Mouse (Mus musculus) left cerebral cortex, adult 8-10 months (tissue): ENCODE results near the gene Metap1d. TPM values are rescaled to one million over a fixed set of nuclear protein-coding genes. Genes with fewer than 3 reads are reported as not detected.
A peak's percentile ranks its signal among the peaks of the same experiment; 100 is the strongest.

Experiments used
- DNase-seq, 2 experiments: peaks; one replicate each; pipeline ENCODE4 v3.0.0; 2022; ENCODE audit warnings: low spot score in 2 of 2
- total RNA-seq, 4 experiments: library from RNA; stranded (reverse); gene quantifications; 2 replicates each; pipeline ENCODE4 v1.2.4; 2022

The Metap1d gene
- total RNA-seq, 4 experiments from 2014 or later: 15.4 to 20.3 (median 19.7) TPM

GRCm38 (mm10) chr2:71526595-71527322 lies 73.7 kb downstream of the Metap1d start:
- no peak for DNase-seq

GRCm38 (mm10) chr2:71527323-71528013 lies 74.4 kb downstream of the Metap1d start:
- no peak for DNase-seq

DNA sequence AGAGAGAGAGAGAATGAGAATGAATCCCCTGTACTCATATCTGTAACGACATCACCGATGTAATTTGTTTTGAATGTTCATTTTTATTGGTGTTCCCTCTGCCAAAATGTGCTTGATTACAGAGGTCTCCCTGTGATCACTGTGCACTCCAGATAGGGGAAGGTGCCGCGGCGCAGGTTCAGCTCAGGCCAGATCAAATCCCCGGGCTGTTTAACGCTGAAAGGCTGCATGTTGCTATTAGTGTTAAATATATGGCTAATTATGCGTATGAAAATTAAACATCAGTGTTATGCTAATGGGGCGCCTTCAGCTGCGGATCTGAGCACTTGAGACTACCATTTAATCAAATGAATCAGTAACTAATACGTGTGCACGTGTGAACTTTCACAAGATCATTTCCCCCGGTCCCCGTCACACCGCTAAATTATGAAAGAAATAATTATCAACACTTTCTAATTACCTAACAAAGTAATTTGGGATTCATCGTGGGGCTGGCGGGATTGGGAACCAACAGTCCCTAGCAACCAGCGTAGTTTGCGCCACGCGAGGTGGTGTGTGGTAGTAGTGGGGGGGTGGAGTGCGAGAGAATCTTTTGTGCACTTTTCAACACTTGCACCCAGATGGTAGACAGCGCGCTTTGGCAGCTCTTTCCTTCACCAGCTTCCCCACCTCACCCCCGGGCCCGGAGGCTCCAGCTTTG lies 75.1 kb downstream of the Metap1d start, which contains the start of gene Dlx1:
Dlx1 (plus strand) TSS at position 100 of the 700 bp plus-strand sequence.
- DNase-seq: no peak

GRCm38 (mm10) chr2:71528714-71529510 lies 75.8 kb downstream of the Metap1d start:
- no peak for DNase-seq

- DNase-seq: peak in 1 of 2 experiments; percentile 65
These were observed 76.7 kb downstream of the Metap1d start for GRCm38 (mm10) chr2:71529511-71530351.

DNA sequence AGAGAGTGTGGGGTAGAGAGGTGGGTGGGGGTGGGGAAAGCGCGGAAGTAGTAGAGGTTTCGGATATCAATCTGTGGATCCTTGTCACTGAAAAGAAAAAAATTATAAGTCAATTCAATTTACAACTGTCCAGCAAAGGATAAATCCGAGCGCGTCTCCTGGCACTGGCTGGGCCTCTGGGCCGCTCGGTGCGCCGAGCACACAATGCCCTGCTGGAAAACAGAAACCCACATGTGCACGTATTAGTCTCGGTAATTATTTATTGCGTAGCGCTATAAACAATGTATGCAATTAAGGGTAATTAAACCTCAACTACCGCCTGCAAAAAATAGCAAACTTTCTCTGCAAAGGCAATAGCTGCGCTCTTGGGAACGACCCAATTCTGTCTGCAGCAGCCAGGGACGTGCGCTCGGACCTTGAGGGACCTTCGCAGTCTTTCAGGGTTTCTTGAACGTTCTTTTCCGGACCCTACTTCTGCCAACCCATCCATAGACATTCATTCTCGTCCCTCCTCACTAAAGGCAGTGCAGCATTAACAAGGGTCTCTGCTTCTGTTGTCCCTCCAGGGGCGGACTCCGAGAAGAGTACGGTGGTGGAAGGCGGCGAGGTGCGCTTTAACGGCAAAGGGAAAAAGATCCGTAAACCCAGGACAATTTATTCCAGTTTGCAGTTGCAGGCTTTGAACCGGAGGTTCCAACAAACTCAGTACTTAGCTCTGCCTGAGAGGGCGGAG lies 77.5 kb downstream of the Metap1d start:
- DNase-seq: no peak

DNA sequence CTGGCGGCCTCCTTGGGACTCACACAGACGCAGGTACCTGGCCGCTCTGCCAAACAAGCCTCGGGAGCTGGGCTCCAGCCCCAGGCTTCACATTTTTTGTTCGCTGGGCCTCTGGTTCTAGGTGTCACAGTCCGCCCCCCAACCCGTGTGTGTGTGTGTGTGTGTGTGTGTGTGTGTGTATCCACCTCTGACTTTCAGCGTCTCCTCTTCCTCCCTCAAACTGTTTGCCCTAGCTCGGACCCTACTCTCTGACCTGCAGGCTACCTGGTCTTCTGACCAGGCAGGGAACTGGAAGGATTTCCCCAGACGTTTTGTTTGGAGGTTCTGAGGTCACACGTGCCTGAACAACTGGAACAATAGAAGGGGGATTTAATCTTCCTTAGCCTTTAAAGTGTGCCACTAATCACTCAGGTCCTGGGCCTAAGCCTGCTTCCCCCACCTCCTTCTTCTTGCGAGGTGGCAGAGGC lies 78.1 kb downstream of the Metap1d start:
- DNase-seq: no peak

DNA sequence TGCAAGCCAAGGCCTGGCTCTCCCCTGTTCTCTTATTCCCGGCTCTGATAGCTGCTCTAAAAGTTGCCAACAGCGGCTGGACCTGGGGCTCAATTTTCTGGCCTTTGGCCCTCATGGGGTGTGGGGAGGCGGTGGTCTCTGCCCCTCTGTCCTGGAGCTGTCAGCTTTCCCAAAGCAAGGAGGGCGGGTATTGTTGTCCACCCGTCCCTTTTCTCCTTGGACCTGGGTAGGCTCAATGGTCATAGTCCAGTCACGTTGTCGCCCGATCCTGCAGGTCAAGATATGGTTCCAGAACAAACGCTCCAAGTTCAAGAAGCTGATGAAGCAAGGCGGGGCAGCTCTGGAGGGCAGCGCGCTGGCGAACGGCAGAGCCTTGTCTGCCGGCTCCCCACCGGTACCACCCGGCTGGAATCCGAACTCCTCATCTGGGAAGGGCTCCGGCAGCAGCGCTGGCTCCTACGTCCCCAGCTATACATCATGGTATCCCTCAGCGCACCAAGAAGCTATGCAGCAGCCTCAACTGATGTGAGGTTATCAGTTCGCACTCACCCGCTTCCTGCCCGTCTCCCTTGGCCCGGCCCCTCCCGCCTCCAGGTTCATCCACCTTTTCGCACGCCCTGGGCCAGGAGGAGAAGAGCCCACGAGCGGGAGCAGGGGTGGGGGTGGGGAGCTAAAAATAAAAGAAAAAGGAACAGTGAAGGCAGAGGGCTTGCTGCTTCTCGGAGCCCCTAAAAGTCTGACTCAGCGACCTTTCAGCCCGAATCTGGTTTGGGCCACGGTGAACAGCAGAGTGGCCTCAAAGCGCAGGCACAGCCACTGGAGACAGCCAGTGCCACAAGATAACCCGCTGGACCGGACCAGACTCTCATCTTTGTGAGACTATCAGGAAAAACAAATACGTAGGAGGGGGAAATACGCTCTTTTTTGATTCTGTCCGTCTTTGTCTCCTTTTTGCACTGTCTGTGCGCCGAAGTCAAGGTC lies 79.2 kb downstream of the Metap1d start:
- DNase-seq: no peak

DNA sequence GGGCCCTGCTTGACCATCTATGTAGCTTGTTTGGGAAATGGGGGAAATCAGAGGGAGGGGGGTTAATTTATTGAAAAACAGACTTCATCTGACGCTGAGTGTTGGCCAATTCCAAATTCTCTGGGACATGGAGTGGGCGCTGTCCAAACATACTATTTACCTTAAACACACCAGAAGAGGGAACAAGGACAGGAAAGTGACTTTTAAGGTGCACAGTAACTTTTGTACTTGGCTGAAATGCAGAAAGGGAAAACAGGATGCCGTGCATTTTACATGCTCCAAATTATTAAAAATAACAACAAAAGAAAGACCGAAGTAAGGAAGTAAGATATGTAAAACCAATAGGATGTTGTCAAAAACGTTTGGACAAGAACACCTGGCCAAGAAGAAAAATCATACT lies 80.0 kb downstream of the Metap1d start:
- no peak for DNase-seq

GRCm38 (mm10) chr2:71534242-71535052 lies 81.4 kb downstream of the Metap1d start:
- no peak for DNase-seq

DNA sequence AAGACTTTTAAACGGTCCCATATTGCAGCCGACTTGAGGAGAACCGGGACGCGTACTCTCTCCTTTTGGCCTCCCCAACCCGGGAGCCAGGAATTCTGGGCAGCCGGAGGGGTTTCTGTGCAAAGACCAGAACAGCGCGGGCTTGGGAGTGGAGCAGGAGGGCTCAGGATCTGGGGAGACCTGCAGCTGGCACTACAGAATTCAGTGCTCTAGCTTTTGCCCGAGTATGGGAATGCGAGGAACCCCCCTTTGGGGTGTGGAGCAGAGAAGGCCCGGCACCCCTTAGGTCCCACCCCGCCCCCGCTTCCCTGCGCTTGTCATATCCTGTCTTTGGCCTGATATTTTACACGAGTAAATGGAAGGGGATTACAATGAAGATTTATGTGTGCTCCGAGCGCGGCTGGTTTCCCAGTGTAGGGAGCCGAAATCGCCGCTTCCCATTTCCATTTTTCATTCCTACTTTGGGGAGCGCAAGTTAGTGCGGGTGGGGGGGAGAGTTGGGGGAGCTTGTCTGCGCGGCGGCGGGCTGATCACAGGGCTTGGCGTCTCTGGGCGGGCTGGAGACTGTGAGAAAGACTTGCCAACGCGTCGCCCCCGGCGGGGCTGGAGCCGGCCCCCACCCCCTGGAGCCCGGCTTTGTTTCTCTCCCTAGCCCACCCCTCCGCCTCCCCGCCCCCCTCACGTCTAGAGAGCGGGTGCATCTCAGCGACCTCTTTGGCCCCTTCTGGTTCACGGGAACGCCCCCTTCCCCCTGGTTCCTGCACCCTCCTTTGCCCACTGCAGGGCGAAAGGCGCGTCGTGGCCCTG lies 87.7 kb downstream of the Metap1d start:
- no peak for DNase-seq

- no peak for DNase-seq
These were observed 88.5 kb downstream of the Metap1d start for GRCm38 (mm10) chr2:71541418-71542226.

- DNase-seq: no peak
These were observed 89.2 kb downstream of the Metap1d start for GRCm38 (mm10) chr2:71542227-71542815.

- no peak for DNase-seq
These were observed 89.8 kb downstream of the Metap1d start for GRCm38 (mm10) chr2:71542816-71543301.

GRCm38 (mm10) chr2:71543531-71543930 lies 90.5 kb downstream of the Metap1d start:
- DNase-seq: no peak
